18 mouse cellular contexts compared by ENCODE assay signal in the genomic region with DNA sequence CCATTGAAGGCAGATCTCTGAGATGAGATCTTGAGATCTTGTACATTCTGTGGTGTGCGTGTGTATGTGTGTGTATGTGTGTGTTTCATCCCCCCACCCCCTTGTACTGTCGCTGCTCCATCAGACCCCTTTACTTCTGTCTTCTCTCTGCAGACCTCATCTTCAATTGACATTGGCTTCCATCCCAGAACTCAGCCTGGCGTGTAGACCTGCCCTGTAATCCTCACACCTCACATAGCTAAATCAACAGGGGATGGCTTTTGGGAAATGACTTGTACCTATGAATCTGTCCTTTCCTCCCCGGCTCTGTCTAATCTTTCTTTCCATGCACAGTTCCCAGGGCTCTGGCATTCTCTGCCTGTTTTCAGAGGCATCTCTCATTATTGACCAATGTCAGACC.
DNase-seq lines count a peak whose midpoint lies in the region; ATAC-seq and TF ChIP-seq lines count a peak whose summit lies in the region.
"Had no signal": no experiment of that assay in that cellular context is flagged by ENCODE, and none has a peak within 500 bp of the region (broad histone marks: within the 10 kb centered on the region; RNA-seq: fewer than 3 reads in every experiment).

No protein-coding gene starts in this region.

- 0 out of 2 replicates have a peak, but pooled peaks cover 4% of the 10 kb centered on the region for H3K4me1 ChIP-seq in hindbrain, postnatal 0 days (ENCODE audit: insufficient read depth, low read length)
- peaks cover 10% of the 10 kb centered on the region for H3K4me1 ChIP-seq in hindbrain, embryonic 10.5 days (replicated peaks)
- H3K4me1 ChIP-seq in liver, embryonic 12.5 days: peaks cover 93% of the 10 kb centered on the region
- H3K4me1 ChIP-seq in liver, embryonic 15.5 days (replicated peaks): peaks cover 73% of the 10 kb centered on the region

- no peak for TF ChIP-seq CTCF in hindbrain, postnatal 0 days (IDR thresholded peaks at IDR 0.05; ENCODE audit: low read depth)
- TF ChIP-seq CTCF in Patski (IDR thresholded peaks at IDR 0.05): no peak

- no peak for ATAC-seq in hindbrain, postnatal 0 days
- ATAC-seq in liver, embryonic 12.5 days: no peak
- ATAC-seq in Patski: peak; percentile 22
- no peak for ATAC-seq in liver, embryonic 15.5 days (ENCODE audit: insufficient read depth)
- ATAC-seq: forebrain, embryonic 15.5 days; inflammation-experienced regulatory T-cells, adult 6 months had no signal

- H3K4me2 ChIP-seq in hindbrain, postnatal 0 days (ENCODE audit: low read depth, low read length): no peak overlapping the region
- no peak overlapping the region for H3K4me2 ChIP-seq in liver, embryonic 12.5 days
- no peak overlapping the region for H3K4me2 ChIP-seq in liver, embryonic 15.5 days
- H3K4me2 ChIP-seq: embryonic facial prominence, embryonic 12.5 days; forebrain, embryonic 15.5 days; hindbrain, embryonic 14.5 days had no signal

- 67% methylated on average over 4 of the region's 4 CpGs for WGBS in hindbrain, postnatal 0 days
- 89% methylated on average over 4 of the region's 4 CpGs for WGBS in hindbrain, embryonic 10.5 days
- 75% methylated on average over 4 of the region's 4 CpGs for WGBS in liver, embryonic 12.5 days (ENCODE audit: insufficient replicate concordance)
- 77% methylated on average over 4 of the region's 4 CpGs for WGBS in liver, embryonic 15.5 days (ENCODE audit: insufficient replicate concordance)

- H3K9me3 ChIP-seq in hindbrain, postnatal 0 days (ENCODE audit: low read length): no peaks in the 10 kb centered on the region
- H3K9me3 ChIP-seq in hindbrain, embryonic 10.5 days: no peaks in the 10 kb centered on the region
- H3K9me3 ChIP-seq in liver, embryonic 12.5 days (replicated peaks): no peaks in the 10 kb centered on the region
- H3K9me3 ChIP-seq in liver, embryonic 15.5 days (replicated peaks): no peaks in the 10 kb centered on the region
- H3K9me3 ChIP-seq: embryonic facial prominence, embryonic 12.5 days; forebrain, embryonic 15.5 days; heart, embryonic 10.5 days had no signal

- no peak overlapping the region for H3K4me3 ChIP-seq in hindbrain, postnatal 0 days (ENCODE audit: low read length)
- no peak overlapping the region for H3K4me3 ChIP-seq in hindbrain, embryonic 10.5 days
- H3K4me3 ChIP-seq in liver, embryonic 12.5 days: no peak overlapping the region
- H3K4me3 ChIP-seq in liver, embryonic 15.5 days (replicated peaks): no peak overlapping the region
- H3K4me3 ChIP-seq: embryonic facial prominence, embryonic 12.5 days; forebrain, embryonic 15.5 days; heart, embryonic 10.5 days had no signal

- in situ Hi-C loops in Patski (cut with MboI; ENCODE audit: low pct_unique_long_range_greater_than_20kb): no loop called here

- DNase-seq in hindbrain, postnatal 0 days (ENCODE audit: low spot score): peak; percentile 37
- no peak for DNase-seq in hindbrain, embryonic 10.5 days (ENCODE audit: low spot score)
- DNase-seq in liver: no peak
- no peak for DNase-seq in Patski (ENCODE audit: low read depth, low spot score)
- no peak for DNase-seq in embryo, embryonic 10.5 days (ENCODE audit: low spot score)
- DNase-seq: cerebellum, adult 11-12 months; cerebellum, adult 9-11 months; gastrocnemius, postnatal 36 days; heart, adult 11 months; heart, postnatal 10 days; heart, postnatal 4 days had no signal

- CTCF ChIA-PET in Patski (lab: Charles Lee): no interaction called here

- no peak overlapping the region for H3K27ac ChIP-seq in hindbrain, postnatal 0 days
- no peak overlapping the region for H3K27ac ChIP-seq in hindbrain, embryonic 10.5 days
- peak overlapping the region; percentile 83 for H3K27ac ChIP-seq in liver, embryonic 12.5 days
- H3K27ac ChIP-seq in liver, embryonic 15.5 days (replicated peaks): peak overlapping the region; percentile 19; the same call in 1 of the 2 replicates
- H3K27ac ChIP-seq: embryonic facial prominence, embryonic 12.5 days; forebrain, embryonic 15.5 days; hindbrain, embryonic 14.5 days had no signal

- H3K36me3 ChIP-seq in hindbrain, postnatal 0 days (ENCODE audit: insufficient read depth, low read length): no peaks in the 10 kb centered on the region
- H3K36me3 ChIP-seq in hindbrain, embryonic 10.5 days: no peaks in the 10 kb centered on the region
- H3K36me3 ChIP-seq in liver, embryonic 12.5 days: no peaks in the 10 kb centered on the region; the same call in 1 of the 2 replicates
- H3K36me3 ChIP-seq in liver, embryonic 15.5 days (replicated peaks): no peaks in the 10 kb centered on the region
- H3K36me3 ChIP-seq: embryonic facial prominence, embryonic 12.5 days; forebrain, embryonic 15.5 days; heart, embryonic 10.5 days had no signal

- H3K27me3 ChIP-seq in hindbrain, postnatal 0 days (ENCODE audit: insufficient read depth, low read length): no peaks in the 10 kb centered on the region
- no peaks in the 10 kb centered on the region for H3K27me3 ChIP-seq in hindbrain, embryonic 10.5 days (ENCODE audit: insufficient read depth, poor library complexity, severe bottlenecking)
- H3K27me3 ChIP-seq in liver, embryonic 12.5 days (replicated peaks): no peaks in the 10 kb centered on the region
- no peaks in the 10 kb centered on the region for H3K27me3 ChIP-seq in Patski
- no peaks in the 10 kb centered on the region for H3K27me3 ChIP-seq in liver, embryonic 15.5 days
- H3K27me3 ChIP-seq: embryonic facial prominence, embryonic 12.5 days; forebrain, embryonic 15.5 days had no signal

- POLR2A ChIA-PET in Patski (lab: Charles Lee): no interaction called here

- no peak overlapping the region for H3K9ac ChIP-seq in hindbrain, postnatal 0 days (replicated peaks; ENCODE audit: low read length)
- no peak overlapping the region for H3K9ac ChIP-seq in liver, embryonic 12.5 days
- H3K9ac ChIP-seq in liver, embryonic 15.5 days: no peak overlapping the region
- H3K9ac ChIP-seq: embryonic facial prominence, embryonic 12.5 days; forebrain, embryonic 15.5 days; hindbrain, embryonic 14.5 days had no signal

Comparison
In these comparisons a context has a peak if more than half of its experiments do, and no peak if none do; other contexts are left out.
1. H3K27ac ChIP-seq: peak in liver, embryonic 12.5 days (single experiment) and liver, embryonic 15.5 days (single experiment); none in hindbrain, postnatal 0 days (single experiment) and hindbrain, embryonic 10.5 days (single experiment).